Mouse (Mus musculus): ENCODE measurements at regions not wholly inside any gene's neighbourhood (a gene's known extent, or its start where the extent isn't known, plus 50 kb on each side); places are given as distances from the start of the nearest gene placed in this dataset.

GRCm38 (mm10) chr1:120758762-120759161, 156.5 kb downstream of the En1 start:
- in situ Hi-C loops (cut with MboI; ENCODE audit: unreplicated experiment in 2 of 2) = no loop called here

DNA sequence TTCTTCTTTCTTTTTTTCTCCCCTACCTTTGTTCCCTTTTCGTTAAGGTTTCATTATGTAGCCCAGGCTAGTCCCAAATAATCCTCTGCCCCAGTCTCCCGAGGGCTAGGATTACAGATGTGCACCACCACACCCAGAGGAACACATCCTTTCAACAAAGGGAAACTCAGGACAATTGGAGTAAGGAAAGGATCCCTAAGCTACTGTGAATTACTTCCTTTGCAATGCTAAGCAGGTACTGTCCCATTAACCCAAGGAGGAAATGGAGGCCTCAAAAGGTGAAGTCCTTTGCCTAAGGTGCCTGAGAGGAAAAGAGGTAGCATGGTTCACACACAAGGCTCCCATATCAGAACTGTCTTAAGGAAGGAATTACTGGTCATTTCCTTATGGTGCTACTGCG, 157.2 kb downstream of the En1 start:
- in situ Hi-C loops (cut with MboI; ENCODE audit: unreplicated experiment in 2 of 2) = no loop called here

GRCm38 (mm10) chr1:120761364-120761763, 159.1 kb downstream of the En1 start:
- in situ Hi-C loops (cut with MboI; ENCODE audit: unreplicated experiment in 2 of 2) = no loop called here

GRCm38 (mm10) chr1:120762498-120762897, 160.3 kb downstream of the En1 start:
- in situ Hi-C loops (cut with MboI; ENCODE audit: unreplicated experiment in 2 of 2) = no loop called here

DNA sequence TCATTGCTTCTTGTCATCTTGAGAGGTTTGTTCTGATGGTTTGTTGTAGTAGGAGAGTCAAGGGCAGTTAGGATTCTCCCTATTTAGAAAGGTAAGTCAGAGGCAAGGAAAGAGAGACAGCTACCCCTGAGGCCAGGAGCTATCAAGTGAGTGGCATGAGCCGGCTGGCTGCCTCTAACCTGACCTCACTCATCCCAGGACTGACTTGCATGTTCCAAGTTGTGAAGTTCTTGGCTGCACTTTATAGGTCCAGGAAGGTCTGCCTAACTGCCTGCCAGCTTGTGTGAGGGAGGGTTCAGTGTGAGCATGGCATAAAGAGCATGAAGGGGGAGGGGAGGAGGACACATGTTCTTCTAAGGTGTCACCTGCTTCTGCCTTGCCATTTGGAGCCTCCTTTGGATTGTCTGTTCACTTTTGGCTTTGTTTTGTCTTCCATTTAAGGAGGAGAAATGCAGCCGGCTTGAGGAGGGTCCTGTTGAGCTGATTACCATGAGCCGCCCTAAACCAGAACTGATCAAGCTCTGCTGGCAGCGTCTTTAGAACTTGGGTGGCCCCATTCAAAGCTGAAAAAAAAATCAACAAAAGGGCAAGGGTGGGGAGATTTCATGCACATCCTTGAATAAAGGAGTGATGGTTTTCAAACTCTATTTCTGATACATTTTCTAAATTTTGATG, 160.8 kb downstream of the En1 start:
- in situ Hi-C loops (cut with MboI; ENCODE audit: unreplicated experiment in 2 of 2) = no loop called here

DNA sequence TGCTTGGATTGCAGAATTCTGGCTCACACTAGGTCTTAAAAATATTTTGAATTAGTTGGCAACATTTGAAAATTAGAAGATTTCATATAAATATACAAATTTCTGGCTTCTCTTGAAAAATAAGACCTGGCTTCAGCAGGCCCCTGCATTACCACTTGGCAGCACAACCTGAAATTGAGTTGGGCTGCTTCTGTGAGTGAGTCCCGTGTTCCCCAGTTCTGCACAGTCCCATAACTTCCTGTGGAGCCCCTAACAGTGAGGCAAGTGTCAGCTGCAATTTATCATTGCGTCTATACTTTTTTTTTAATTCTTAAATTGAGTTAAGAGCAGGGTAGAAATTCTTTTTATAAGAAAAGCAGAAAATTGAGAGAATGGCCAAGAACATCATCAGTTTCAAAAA, 164.8 kb downstream of the En1 start:
- in situ Hi-C loops (cut with MboI; ENCODE audit: unreplicated experiment in 2 of 2) = no loop called here

DNA sequence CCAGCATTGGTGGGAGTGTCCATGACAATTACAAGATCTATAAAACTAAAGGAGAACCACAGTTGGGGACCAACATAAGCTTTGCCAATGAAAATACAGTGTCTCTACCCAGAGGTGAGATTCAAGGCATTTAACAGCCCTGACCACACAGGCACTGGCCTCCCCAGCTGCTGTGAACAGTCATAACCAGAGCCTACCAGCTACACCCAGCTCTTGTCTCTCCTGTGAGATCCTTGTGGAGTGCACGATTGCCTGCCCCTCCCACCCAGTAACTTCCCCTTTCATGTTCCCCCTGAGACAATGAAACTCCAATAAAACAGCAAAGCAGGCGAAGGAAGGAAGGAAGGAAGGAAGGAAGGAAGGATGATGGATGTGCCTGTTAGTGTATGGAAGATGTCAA, 169.1 kb downstream of the En1 start:
- in situ Hi-C loops (cut with MboI; ENCODE audit: unreplicated experiment in 2 of 2) = no loop called here

DNA sequence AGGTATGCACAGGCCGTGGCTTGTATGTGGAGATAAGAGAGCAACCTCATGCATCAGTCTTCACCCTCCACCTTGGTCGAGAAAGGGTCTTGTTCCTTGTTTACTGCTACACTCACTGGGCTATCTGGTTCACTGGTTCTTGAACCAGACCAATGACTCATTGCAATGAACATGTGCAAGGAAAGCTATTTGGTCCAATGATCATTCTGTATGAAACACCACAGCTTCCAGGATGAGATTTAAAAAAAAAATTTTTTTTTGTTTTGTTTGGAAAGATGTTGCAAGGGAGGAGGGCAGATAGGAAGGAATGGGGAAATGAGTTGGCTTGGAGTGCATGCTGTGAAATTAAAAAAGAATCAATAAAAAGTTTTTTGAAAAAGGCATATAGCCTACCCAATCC, 174.7 kb downstream of the En1 start:
- in situ Hi-C loops (cut with MboI; ENCODE audit: unreplicated experiment in 2 of 2) = no loop called here

DNA sequence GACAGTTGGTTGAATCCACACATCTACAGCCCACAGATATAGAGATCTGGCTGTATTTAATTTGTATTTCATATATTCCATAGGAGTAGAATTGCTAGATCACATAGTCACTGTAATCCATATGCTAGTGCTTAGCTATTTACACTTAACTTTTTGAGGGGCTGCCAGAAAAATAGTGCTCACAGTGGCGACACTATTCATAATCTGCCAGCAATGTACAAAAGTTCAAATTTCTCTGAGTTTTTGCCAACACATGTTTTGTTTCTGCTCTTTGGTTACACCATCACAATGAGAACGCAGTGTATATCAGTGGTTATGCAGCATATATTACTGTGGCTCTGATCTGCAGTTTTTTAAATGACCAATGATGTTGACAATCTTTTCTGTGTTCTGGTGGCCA, 175.2 kb downstream of the En1 start:
- in situ Hi-C loops (cut with MboI; ENCODE audit: unreplicated experiment in 2 of 2) = no loop called here

DNA sequence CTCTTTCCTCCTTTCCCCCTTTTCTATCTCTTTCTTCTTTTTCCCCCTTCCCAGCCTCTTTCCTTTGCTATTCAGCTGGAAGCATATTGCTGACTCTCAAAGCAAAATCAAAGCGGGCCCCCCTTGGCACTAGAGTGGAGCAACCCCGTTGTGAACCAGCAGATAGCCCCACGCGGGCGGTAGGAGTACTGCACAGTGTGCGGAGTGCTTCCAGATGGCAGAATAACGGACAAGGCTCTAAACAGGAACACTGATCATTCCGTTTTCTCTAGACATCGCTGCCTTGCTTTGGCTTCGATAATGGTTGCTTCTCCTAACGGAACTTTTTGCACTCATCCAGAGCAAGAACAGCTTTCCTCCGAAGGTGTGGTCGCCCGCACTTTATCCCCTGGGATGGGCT, 193.0 kb downstream of the En1 start:
- in situ Hi-C loops (cut with MboI; ENCODE audit: unreplicated experiment in 2 of 2) = no loop called here

- in situ Hi-C loops (cut with MboI; ENCODE audit: unreplicated experiment in 2 of 2) = no loop called here
These were observed 199.2 kb downstream of the En1 start for GRCm38 (mm10) chr1:120801248-120801979.

GRCm38 (mm10) chr1:120801980-120802364, 199.8 kb downstream of the En1 start:
- in situ Hi-C loops (cut with MboI; ENCODE audit: unreplicated experiment in 2 of 2) = no loop called here

DNA sequence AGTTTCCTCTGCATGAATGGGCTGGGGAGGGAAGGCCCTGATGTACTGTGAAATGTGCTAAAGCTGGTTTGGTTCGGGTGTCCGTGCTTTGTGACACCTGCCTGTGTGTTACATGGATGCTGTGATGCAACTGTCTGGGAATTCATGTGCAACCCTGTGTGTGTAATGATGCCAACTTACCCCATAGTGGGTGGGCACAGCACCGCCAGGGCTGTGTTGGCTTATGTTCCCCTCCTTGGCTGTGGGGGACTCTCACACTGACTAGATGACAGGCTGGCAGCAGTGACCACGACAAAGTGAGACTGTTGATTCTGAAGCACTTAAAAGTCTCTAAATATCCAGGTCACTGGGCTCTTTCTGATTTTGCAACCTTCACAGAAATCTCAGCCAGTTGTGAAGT, 212.2 kb downstream of the En1 start:
- in situ Hi-C loops (cut with MboI; ENCODE audit: unreplicated experiment in 2 of 2) = no loop called here

DNA sequence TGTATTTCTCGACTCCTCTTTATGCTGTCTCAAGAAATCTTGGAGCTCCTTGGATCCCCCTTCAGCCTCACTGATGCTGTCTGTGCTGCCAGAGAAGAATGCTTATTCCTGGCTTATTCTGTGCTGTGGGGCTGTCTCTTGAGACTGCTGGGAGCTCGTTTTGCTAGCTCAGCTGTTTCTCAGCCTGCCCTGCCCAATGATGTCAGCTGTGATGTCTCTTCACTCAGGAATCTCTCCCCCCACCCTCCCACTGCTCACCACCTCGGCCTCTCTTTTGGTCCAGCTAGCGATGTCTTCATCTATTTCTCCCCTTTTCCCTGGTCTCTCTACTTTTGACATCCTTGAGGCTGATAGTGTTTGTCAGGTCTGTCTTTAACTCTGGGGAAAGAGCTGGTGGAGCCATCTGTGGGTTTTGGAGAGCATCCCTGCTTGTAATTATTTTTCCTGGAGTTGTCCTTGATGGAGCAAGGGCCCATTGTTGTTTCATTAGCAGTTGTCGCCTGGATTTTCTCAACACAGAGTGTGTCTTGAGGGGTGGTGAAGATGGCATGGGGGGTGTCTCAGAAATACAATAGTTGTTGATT, 214.1 kb downstream of the En1 start:
- in situ Hi-C loops (cut with MboI; ENCODE audit: unreplicated experiment in 2 of 2) = no loop called here

DNA sequence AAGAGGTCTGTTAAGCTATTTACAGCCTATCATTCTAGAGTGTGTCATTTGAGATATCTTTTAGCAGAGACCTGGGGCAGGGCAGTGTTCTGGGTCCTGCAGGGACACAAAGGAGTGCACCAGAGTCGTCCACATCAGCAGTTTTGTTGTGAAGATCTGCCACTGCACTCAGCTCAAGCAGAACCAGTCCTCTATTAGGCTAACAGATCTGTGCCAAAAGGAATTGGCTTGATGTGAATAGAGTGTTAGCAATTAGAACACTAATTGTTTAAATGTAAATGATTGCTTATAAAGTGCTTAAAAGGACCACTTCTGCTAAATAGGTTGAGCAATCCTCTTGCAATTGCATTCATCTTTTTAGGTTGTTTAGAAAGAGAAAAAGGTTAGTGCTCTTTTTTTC, 215.3 kb downstream of the En1 start:
- in situ Hi-C loops (cut with MboI; ENCODE audit: unreplicated experiment in 2 of 2) = no loop called here

GRCm38 (mm10) chr1:120831975-120832374, 229.8 kb downstream of the En1 start:
- in situ Hi-C loops (cut with MboI; ENCODE audit: unreplicated experiment in 2 of 2) = no loop called here

DNA sequence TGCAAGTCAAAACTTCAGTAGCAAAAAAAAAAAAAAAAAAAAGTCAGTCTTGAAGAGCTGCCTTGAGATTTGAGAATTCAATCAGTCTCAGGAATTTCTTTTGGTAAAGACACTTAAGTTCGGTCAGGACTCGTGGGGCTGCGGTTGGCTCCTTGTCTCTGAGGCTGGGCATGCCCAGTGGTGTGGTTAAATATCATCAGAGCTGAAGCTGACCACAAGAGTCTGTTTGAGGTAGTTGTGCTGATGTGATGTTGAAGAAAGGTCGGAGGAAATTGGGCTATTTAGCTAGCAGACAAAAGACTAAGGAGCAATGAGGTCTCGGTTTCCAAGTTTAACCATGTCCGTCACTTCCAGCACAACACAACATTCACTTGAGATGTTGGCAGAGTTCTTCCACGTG, 240.4 kb downstream of the En1 start:
- in situ Hi-C loops (cut with MboI; ENCODE audit: unreplicated experiment in 2 of 2) = no loop called here

DNA sequence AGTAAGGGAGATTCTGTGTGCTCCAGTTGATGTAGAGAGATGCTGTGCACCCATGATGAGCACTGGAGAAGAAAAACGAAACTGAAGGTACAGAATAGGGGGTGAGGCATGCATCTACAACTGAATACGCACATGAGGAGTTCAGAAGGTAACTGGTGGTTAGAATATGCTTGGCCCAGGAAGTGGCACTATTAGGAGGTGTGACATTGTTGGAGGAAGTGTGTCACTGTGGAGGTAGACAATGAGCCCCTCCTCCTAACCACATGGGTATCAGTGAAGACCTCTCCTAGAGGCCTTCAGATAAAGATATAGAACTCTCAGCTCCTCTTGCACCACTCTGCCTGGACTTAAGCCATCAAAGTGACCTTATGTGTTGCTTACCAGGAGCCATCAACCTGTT, 243.9 kb downstream of the En1 start:
- in situ Hi-C loops (cut with MboI; ENCODE audit: unreplicated experiment in 2 of 2) = no loop called here

- in situ Hi-C loops (cut with MboI; ENCODE audit: unreplicated experiment in 2 of 2) = no loop called here
These were observed 249.8 kb downstream of the En1 start for GRCm38 (mm10) chr1:120851860-120852503.

GRCm38 (mm10) chr1:120857566-120857965, 255.3 kb downstream of the En1 start:
- in situ Hi-C loops (cut with MboI; ENCODE audit: unreplicated experiment in 2 of 2) = no loop called here

DNA sequence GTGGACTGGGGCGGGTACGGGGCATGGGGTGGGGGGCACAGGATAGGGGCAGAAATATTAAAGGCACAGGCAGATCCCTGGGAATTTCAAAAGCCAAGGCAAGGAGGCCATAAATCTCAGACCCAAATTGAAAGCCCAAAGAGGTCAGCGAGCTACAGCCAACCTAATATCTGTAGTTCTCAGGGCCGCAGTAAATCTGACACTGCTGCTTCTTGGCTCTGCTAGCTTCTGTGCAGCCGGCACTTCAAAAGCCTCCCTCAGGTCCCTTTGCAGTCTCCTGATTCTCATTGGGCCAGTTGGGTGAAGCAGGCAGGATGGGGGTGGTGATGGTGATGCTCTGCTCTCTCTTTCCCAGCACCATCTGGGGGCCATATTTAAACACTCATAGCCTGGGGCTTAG, 257.3 kb downstream of the En1 start:
- in situ Hi-C loops (cut with MboI; ENCODE audit: unreplicated experiment in 2 of 2) = no loop called here

DNA sequence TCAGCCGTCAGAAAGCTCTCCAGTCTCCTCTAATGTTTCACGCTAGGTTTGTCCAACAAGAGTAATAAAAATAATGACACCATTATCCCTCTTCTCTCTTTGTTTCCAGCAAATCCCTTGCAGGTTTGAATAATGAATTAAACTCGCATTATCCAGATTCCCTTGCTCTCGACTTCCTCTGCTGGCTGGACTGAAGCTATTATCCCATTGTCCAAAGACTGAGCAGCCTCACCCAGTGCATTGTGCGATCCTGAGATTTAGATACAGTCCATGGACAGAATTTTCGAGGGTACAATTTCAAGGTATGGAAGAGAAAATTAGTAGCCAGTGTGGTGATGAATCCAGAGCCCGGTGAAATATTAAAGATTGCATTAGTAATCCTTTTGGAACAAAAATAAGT, 270.3 kb downstream of the En1 start:
- in situ Hi-C loops (cut with MboI; ENCODE audit: unreplicated experiment in 2 of 2) = no loop called here
